Mouse (Mus musculus) heart, postnatal 0 days (tissue): ENCODE measurements at regions not wholly inside any gene's neighbourhood (a gene's known extent, or its start where the extent isn't known, plus 50 kb on each side); places are given as distances from the start of the nearest gene placed in this dataset.

Source experiments
- ATAC-seq: fragments of 200-750 bp; cut with Nextera tagmentation; 2 replicates; pipeline ENCODE4 v1.8.0; 2017; ENCODE audit warnings: low read depth, moderate number of reproducible peaks, moderate library complexity; ENCODE audit not compliant: insufficient read depth
- DNase-seq: peaks from one replicate; pipeline ENCODE4 v3.0.0-alpha.2; 2016; ENCODE audit warnings: low spot score
- H3K27ac ChIP-seq: fragments of 300-500 bp; sonication (generic); 2 replicates; pipeline ENCODE4 v1.5.1; 2014; ENCODE audit warnings: low read depth, mild to moderate bottlenecking
- H3K27me3 ChIP-seq: fragments of 300-500 bp; sonication (generic); 2 replicates; pipeline ENCODE4 v1.6.1; 2014; ENCODE audit warnings: low read length, mixed read lengths; ENCODE audit not compliant: control insufficient read depth, insufficient read depth
- H3K36me3 ChIP-seq: fragments of 300-500 bp; sonication (generic); replicated peaks from 2 replicates; pipeline ENCODE4 v1.6.1; 2014; ENCODE audit warnings: low read length, mixed read lengths; ENCODE audit not compliant: control insufficient read depth, insufficient read depth
- H3K4me1 ChIP-seq: fragments of 300-500 bp; sonication (generic); 2 replicates; pipeline ENCODE4 v1.6.1; 2014; ENCODE audit warnings: antibody characterized with exemption; ENCODE audit not compliant: control insufficient read depth, insufficient read depth
- H3K4me2 ChIP-seq: fragments of 300-500 bp; sonication (generic); 2 replicates; pipeline ENCODE4 v1.6.1; 2014; ENCODE audit warnings: low read depth, mild to moderate bottlenecking, low read length, moderate library complexity
- H3K4me3 ChIP-seq: fragments of 300-500 bp; sonication (generic); 2 replicates; pipeline ENCODE4 v1.5.1; 2014; ENCODE audit warnings: low read depth, low read length
- H3K9ac ChIP-seq: fragments of 300-500 bp; sonication (generic); replicated peaks from 2 replicates; pipeline ENCODE4 v1.6.1; 2014; ENCODE audit warnings: low read depth, low read length, mixed read lengths
- H3K9me3 ChIP-seq: fragments of 300-500 bp; sonication (generic); replicated peaks from 2 replicates; pipeline ENCODE4 v1.6.1; 2016; ENCODE audit warnings: low read length; ENCODE audit not compliant: control insufficient read depth
- CTCF ChIP-seq: IDR thresholded peaks from 2 replicates; pipeline ENCODE4 v1.5.1; 2016; ENCODE audit warnings: antibody characterized with exemption, control low read depth, low read depth
- EP300 ChIP-seq: IDR thresholded peaks from 2 replicates; pipeline ENCODE4 v1.6.1; 2016; ENCODE audit warnings: antibody characterized with exemption, low read depth
- WGBS: fragments of 180-500 bp; shearing (Covaris S2); extraction: QIAGEN DNeasy Blood & Tissue Kit; methylation state at CpG from one replicate; pipeline ENCODE4 v1.1.7; 2014; 5-methylcytosine and 5-hydroxymethylcytosine counted together

DNA sequence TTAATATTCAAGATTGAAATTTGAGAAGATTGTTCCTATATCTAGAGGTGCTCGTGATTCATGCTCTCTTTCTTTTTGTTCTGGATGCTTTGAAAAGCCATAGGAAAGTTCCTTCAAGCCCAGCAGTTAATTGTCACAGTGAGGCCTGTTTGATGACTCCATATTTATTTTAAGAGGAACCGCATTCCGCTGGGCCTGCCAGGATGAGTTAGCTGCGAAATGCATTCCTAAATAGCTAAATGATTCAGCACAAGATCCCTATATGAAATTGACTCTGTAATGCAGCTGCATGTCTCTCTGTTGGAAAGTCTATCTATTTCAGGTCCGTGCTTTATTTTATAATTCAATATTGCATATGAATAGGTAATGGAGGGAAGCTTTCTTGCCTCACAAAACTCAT is 511.9 kb upstream of the Adgra3 start:
- Histone ChIP-seq H3K4me2 (no peak overlapping the region), H3K9ac (no peak overlapping the region), H3K36me3 (no peaks in the 10 kb centered on the region), H3K27ac (no peak overlapping the region), H3K9me3 (no peaks in the 10 kb centered on the region), H3K4me3 (no peak overlapping the region), H3K4me1 (no peaks in the 10 kb centered on the region), H3K27me3 (no peaks in the 10 kb centered on the region)
- TF ChIP-seq CTCF (no peak), EP300 (no peak)
- 63% methylated on average over 5 of the region's 5 CpGs for WGBS
- DNase-seq (peak; percentile 8), ATAC-seq (no peak)

DNA sequence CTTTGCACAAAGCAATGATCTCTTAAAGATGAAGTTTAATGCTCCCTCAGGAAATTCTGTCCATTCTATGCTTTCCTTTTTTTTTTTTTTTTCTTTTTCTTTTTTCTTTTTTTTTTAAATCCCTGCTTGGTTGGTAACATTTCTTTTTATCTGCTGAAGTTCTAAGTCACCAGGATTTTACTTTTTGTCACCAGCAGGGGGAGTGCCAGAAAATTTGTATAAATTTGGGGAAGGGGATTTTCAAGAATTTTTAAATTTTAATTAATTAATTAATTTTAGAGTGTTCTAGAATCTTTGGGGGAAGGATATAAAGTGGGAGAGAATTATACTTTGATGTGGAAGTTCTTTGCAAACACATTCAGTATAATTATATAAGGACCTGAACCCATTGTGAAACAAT is 492.3 kb upstream of the Adgra3 start:
- Histone ChIP-seq H3K4me3 (no peak overlapping the region), H3K9ac (no peak overlapping the region), H3K36me3 (no peaks in the 10 kb centered on the region), H3K9me3 (no peaks in the 10 kb centered on the region), H3K27me3 (no peaks in the 10 kb centered on the region), H3K4me1 (no peaks in the 10 kb centered on the region), H3K27ac (no peak overlapping the region), H3K4me2 (no peak overlapping the region)
- TF ChIP-seq CTCF = no peak
- no peak for TF ChIP-seq EP300
- DNase-seq (no peak), ATAC-seq (no peak)

DNA sequence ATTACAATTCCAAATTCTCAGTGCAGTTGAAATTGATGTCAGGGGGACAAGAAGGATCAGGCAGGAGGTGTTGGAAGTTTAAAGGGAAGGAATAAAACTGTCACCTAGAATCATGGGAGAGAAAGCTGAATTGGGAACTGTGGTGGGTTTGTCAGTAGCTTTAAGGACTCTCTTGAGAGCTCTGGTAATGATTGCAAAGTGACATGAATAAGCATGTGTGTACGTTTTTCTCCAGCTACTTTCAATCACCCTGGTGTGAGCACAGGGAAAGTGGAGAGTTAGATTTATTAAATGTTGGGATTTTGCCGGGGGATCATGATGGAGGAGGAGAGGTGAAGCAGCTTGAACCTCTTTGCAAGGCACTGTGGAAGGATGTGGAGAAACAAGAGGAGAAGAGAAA is 453.7 kb upstream of the Adgra3 start:
- H3K27ac ChIP-seq = no peak overlapping the region
- ATAC-seq = no peak
- H3K9ac ChIP-seq = no peak overlapping the region
- no peak overlapping the region for H3K4me3 ChIP-seq
- WGBS = 57% methylated on average over 2 of the region's 2 CpGs
- TF ChIP-seq EP300 (no peak), CTCF (no peak)
- DNase-seq = no peak
- H3K9me3 ChIP-seq = no peaks in the 10 kb centered on the region
- no peaks in the 10 kb centered on the region for H3K36me3 ChIP-seq
- H3K27me3 ChIP-seq = no peaks in the 10 kb centered on the region
- H3K4me2 ChIP-seq = no peak overlapping the region
- no peaks in the 10 kb centered on the region for H3K4me1 ChIP-seq

DNA sequence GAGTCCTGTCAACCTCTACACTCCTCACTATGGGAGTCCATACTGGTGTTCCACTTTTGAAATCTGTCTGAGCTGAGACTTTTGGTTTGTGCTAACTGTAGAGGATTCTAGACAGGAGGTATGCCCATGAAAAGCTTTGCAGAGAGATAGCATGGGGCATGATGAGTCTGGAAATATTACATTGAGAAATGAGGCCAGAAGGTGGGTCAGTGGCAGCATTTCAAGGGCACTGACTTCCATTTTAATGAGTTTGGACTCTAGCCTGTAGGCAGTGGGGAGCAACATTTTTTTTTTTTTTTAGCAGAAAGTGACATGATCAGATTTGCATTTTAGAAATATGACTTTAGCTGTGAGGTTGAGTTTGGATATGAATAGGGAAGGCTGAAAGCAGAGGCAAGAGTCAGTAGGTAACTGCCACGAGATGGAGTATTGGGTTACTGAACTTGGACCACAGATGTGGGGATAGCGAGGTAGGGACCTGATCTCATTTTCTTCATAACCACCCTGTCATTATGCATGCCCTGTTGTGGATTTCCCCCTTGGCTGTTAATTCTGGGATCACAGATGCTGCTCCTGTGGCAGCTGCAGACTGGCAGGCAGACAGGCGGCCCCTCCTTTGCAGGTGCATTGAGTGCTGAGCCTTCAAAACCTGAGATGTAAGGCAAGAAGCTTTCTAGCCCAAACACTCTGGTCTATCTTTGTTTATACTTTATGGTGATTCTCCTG is 451.1 kb upstream of the Adgra3 start:
- Histone ChIP-seq H3K27ac (no peak overlapping the region), H3K4me1 (no peaks in the 10 kb centered on the region), H3K4me3 (no peak overlapping the region), H3K9ac (no peak overlapping the region), H3K4me2 (no peak overlapping the region), H3K36me3 (no peaks in the 10 kb centered on the region), H3K27me3 (no peaks in the 10 kb centered on the region), H3K9me3 (no peaks in the 10 kb centered on the region)
- TF ChIP-seq CTCF = no peak
- no peak for TF ChIP-seq EP300
- WGBS = 68% methylated on average over 3 of the region's 3 CpGs
- ATAC-seq = no peak
- no peak for DNase-seq

DNA sequence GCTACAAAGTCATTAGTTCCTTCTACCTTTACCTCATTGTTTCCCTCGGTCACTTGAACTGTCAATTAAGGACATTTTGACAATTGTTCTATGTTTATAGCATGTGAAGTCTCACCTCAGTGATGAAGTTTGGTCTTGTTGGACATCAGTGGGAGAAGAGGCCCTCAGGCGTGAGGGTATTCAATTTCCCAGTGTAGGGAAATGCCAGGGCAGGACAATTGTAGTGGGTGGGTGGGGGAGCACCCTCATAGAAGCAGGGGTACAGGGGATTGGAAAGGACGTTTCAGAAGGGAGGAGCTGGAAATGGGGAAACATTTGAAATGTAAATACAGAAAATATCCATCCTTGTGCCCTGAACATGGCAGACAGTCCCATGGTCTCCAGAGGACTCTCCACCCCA is 431.4 kb upstream of the Adgra3 start:
- ATAC-seq (no peak), DNase-seq (no peak)
- Histone ChIP-seq H3K4me3 (no peak overlapping the region), H3K4me1 (no peaks in the 10 kb centered on the region), H3K9me3 (no peaks in the 10 kb centered on the region), H3K27ac (no peak overlapping the region), H3K9ac (no peak overlapping the region), H3K27me3 (no peaks in the 10 kb centered on the region), H3K4me2 (no peak overlapping the region), H3K36me3 (no peaks in the 10 kb centered on the region)
- WGBS = 48% methylated on average over 3 of the region's 3 CpGs
- TF ChIP-seq EP300 (no peak), CTCF (no peak)

DNA sequence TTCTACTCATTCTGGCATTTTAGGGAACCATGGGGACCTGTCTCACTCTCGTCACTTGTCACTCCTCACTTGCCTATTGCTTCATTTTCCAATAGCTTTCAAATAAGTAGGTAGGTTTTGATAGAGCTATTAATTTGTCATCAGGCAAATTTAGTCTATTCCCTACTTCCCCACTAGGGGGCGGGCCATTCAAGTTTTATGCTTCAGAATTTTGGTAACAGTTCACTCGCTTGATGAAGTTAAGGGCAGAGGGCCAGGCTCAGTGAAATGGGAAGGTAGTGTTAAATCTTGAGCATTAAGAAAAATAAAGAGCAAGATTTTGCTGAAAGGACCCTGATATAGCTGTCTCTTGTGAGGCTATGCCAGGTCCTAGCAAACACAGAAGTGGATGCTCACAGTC is 418.2 kb upstream of the Adgra3 start:
- H3K27ac ChIP-seq = no peak overlapping the region
- no peaks in the 10 kb centered on the region for H3K27me3 ChIP-seq
- DNase-seq (peak; percentile 16), ATAC-seq (no peak)
- H3K9ac ChIP-seq = no peak overlapping the region
- WGBS = 12% methylated on average over 3 of the region's 3 CpGs
- H3K36me3 ChIP-seq = no peaks in the 10 kb centered on the region
- no peak overlapping the region for H3K4me2 ChIP-seq
- TF ChIP-seq EP300 (no peak), CTCF (peak; percentile 57)
- no peaks in the 10 kb centered on the region for H3K4me1 ChIP-seq
- H3K9me3 ChIP-seq = no peaks in the 10 kb centered on the region
- no peak overlapping the region for H3K4me3 ChIP-seq
